Mouse (Mus musculus) bone marrow, adult 2 months (tissue): ENCODE results near the gene Arl2.

Source experiments
- CTCF ChIP-seq: fragments of 200-500 bp; IDR thresholded peaks from 2 replicates; pipeline ENCODE4 v1.5.1; 2011; ENCODE audit warnings: low read length, control low read depth; ENCODE audit not compliant: control insufficient read depth, insufficient read depth
- POLR2A ChIP-seq: fragments of 200-500 bp; IDR thresholded peaks from 2 replicates; pipeline ENCODE4 v1.6.1; 2011; ENCODE audit warnings: low read depth, mild to moderate bottlenecking, control low read depth, low read length, borderline replicate concordance; ENCODE audit not compliant: control insufficient read depth

GRCm38 (mm10) chr19:6121761-6122160 is 19.6 kb downstream of the Arl2 start:
- TF ChIP-seq CTCF (no peak), POLR2A (no peak)
